Mouse (Mus musculus): ENCODE results near the gene Ppp1r10. TPM values are rescaled to one million over a fixed set of nuclear protein-coding genes. Genes with fewer than 3 reads are reported as not detected.
A peak's percentile ranks its signal among the peaks of the same experiment; 100 is the strongest.

Gene Ppp1r10
- polyA plus RNA-seq, 1 experiment from 2014 or later: 25.3 TPM

DNA sequence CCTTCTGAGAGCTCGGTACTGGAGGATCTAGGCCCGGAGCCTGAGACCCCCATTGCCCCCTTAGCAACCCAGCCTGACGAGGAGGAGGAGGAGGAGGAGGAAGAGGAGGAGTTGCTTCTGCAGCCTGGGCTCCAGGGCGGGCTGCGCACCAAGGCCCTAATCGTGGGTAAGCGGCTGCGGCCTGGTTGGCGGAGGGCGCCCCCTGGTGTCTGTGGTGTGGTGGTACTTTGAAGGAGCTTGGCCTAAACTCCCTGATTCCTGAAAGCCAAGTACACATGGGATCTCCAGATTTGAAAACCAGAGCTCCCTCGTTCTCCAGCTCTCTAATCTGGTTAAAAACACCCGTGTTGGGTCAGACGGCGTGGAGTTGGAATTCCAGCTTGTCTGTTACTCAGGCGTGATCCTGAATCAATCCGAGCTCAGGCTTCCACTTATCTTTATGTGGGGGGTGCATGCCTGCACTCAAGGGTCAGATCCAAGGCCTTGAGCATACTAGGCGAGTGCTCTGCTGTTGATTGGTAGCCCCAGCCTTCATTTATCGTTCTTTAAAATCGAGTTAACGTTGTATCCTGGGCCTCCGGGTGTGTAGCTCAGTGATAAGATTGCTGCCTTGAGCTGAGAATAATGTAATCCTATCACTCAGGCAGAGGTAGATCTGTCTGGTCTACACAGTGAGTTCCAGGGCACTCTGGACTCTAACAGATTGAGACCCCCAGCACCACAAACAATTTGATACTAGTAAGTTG lies 42.3 kb upstream of the Ppp1r10 start:
- Histone ChIP-seq H3K9ac (ENCODE audit: low read length) (peak overlapping the region; percentile 23; the same call in 1 of the 2 replicates), H3K27ac (ENCODE audit: low read length) (0 out of 2 replicates have a peak overlapping the region, but pooled peaks have one; percentile 5), H3K36me3 (ENCODE audit: control insufficient read depth, insufficient read depth) (peaks cover 18% of the 10 kb centered on the region), H3K4me1 (ENCODE audit: control insufficient read depth, insufficient read depth, low read length) (peaks cover 31% of the 10 kb centered on the region), H3K9me3 (replicated peaks; ENCODE audit: control insufficient read depth, low read length) (peaks cover 3% of the 10 kb centered on the region; the same call in 1 of the 2 replicates), H3K4me3 (ENCODE audit: low read length) (no peak overlapping the region), H3K4me2 (ENCODE audit: low read depth, low read length) (peak overlapping the region; percentile 24), H3K27me3 (ENCODE audit: control insufficient read depth, insufficient read depth, low read length) (no peaks in the 10 kb centered on the region)
- 24% methylated on average over 21 of the region's 21 CpGs for WGBS
- ATAC-seq (replicated peaks; ENCODE audit: extremely low read depth, insufficient read depth, low FRiP score): 0 out of 2 replicates have a peak, but pooled peaks have one; percentile 29

DNA sequence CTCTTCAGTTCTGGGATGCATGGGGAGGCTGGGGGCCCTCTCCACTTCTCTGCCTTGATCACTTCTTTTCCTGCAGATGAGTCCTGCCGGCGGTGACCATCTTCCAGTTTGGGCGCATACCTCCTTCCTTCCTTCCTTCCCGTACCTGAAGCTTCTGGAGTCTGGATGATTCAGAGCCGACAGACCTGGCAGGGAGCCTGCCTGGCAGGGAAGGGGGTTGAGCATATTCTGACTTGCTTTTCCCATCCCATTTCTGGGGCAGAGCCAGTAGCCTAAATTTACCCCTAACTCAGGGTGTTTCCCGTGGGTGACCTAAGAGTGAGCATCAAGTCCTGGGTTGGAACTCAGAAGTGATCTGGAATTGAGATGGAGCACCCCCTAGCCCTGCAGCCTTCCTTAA lies 41.5 kb upstream of the Ppp1r10 start:
- 76% methylated on average over 6 of the region's 6 CpGs for WGBS
- Histone ChIP-seq H3K4me3 (ENCODE audit: low read length) (no peak overlapping the region), H3K27me3 (ENCODE audit: control insufficient read depth, insufficient read depth, low read length) (no peaks in the 10 kb centered on the region), H3K27ac (ENCODE audit: low read length) (no peak overlapping the region), H3K36me3 (ENCODE audit: control insufficient read depth, insufficient read depth) (peaks cover 18% of the 10 kb centered on the region), H3K4me1 (ENCODE audit: control insufficient read depth, insufficient read depth, low read length) (peaks cover 24% of the 10 kb centered on the region), H3K4me2 (ENCODE audit: low read depth, low read length) (no peak overlapping the region), H3K9me3 (replicated peaks; ENCODE audit: control insufficient read depth, low read length) (peaks cover 3% of the 10 kb centered on the region; the same call in 1 of the 2 replicates), H3K9ac (ENCODE audit: low read length) (no peak overlapping the region)
- no peak for ATAC-seq (replicated peaks; ENCODE audit: extremely low read depth, insufficient read depth, low FRiP score)

DNA sequence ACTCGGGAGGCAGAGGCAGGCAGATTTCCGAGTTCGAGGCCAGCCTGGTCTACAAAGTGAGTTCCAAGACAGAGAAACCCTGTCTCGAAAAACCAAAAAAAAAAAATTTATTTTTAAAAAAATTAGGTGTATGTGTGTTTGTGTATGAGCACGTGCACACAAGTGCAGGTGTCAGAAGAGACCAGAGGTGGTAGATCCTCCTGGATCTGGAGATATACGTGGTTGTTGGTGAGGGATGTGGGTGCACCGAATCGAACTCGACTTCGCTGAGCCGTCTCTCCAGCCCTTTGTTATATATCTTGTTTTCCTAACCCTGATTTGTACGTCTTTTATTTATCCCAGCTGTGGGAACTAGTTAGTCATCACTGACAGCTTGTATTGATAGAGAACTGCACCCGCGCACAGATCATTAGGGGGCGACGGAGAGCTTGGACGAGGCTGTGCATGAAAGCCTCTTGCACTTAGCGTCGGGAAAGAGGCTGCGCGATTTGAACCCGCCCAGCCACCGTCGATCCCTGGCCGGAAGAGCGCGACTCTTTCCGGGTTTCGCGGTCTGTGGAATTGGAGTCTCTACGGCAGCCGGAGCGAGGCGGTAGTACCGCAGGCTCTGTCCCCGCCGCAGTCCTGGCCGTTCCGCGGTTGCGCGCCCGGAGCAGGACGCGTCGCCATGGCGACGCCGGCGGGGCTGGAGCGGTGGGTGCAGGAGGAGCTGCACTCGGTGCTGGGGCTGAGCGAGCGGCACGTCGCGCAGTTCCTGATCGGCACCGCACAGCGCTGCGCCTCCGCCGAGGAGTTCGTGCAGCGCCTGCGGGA lies 36.8 kb upstream of the Ppp1r10 start, which contains the start of gene Dhx16:
Gene Dhx16, plus strand, starts transcription at position 575 of the 813 bp plus-strand sequence.
- peak within 1 kb of the TSS; percentile 62 for H3K27ac ChIP-seq (ENCODE audit: low read length)
- no peaks in the 10 kb centered on the region for H3K9me3 ChIP-seq (replicated peaks; ENCODE audit: control insufficient read depth, low read length)
- WGBS: 6% methylated on average over 66 of the region's 66 CpGs
- ATAC-seq (replicated peaks; ENCODE audit: extremely low read depth, insufficient read depth, low FRiP score): peak; percentile 93
- H3K4me3 ChIP-seq (ENCODE audit: low read length): peak within 1 kb of the TSS; percentile 97
- H3K4me2 ChIP-seq (ENCODE audit: low read depth, low read length): peak within 1 kb of the TSS; percentile 87
- peak within 1 kb of the TSS; percentile 89 for H3K9ac ChIP-seq (ENCODE audit: low read length)
- peaks cover 7% of the 10 kb centered on the region for H3K4me1 ChIP-seq (ENCODE audit: control insufficient read depth, insufficient read depth, low read length)
- no peaks in the 10 kb centered on the region for H3K27me3 ChIP-seq (ENCODE audit: control insufficient read depth, insufficient read depth, low read length)
- peaks cover 33% of the 10 kb centered on the region for H3K36me3 ChIP-seq (ENCODE audit: control insufficient read depth, insufficient read depth)

DNA sequence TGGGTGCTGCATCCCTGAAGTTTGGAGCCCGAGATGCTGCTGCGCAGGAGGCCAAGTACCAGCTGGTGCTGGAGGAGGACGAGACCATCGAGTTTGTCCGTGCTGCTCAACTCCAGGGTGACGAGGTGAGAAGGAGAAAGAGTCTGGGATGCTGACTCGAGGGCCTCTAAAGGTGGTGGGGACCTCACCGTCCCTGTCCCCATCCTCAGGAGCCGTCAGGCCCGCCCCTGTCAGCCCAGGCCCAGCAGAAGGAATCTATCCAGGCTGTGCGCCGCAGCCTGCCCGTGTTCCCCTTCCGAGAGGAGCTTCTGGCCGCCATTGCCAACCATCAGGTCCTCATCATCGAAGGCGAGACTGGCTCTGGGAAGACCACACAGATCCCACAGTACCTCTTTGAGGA lies 33.3 kb upstream of the Ppp1r10 start:
- Histone ChIP-seq H3K36me3 (ENCODE audit: control insufficient read depth, insufficient read depth) (peaks cover 36% of the 10 kb centered on the region), H3K4me1 (ENCODE audit: control insufficient read depth, insufficient read depth, low read length) (peaks cover 7% of the 10 kb centered on the region), H3K9me3 (replicated peaks; ENCODE audit: control insufficient read depth, low read length) (no peaks in the 10 kb centered on the region), H3K4me3 (ENCODE audit: low read length) (no peak overlapping the region), H3K27me3 (ENCODE audit: control insufficient read depth, insufficient read depth, low read length) (no peaks in the 10 kb centered on the region), H3K9ac (ENCODE audit: low read length) (no peak overlapping the region), H3K4me2 (ENCODE audit: low read depth, low read length) (no peak overlapping the region), H3K27ac (ENCODE audit: low read length) (no peak overlapping the region)
- WGBS: 91% methylated on average over 17 of the region's 17 CpGs
- no peak for ATAC-seq (replicated peaks; ENCODE audit: extremely low read depth, insufficient read depth, low FRiP score)

DNA sequence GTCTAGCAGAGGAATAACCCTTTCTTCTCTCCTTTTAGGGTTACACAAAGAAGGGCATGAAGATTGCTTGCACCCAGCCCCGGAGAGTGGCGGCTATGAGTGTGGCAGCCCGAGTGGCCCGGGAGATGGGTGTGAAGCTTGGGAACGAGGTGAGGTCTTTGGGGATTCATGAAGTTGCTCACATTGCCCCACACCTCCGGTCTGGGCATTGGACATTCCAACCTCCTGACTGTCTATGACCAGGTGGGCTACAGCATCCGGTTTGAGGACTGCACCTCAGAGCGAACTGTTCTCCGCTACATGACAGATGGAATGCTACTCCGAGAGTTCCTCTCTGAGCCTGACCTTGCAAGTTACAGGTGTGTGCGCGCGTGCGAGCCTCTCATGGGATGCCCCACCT lies 32.5 kb upstream of the Ppp1r10 start:
- Histone ChIP-seq H3K9ac (ENCODE audit: low read length) (no peak overlapping the region), H3K4me2 (ENCODE audit: low read depth, low read length) (no peak overlapping the region), H3K4me3 (ENCODE audit: low read length) (no peak overlapping the region), H3K27ac (ENCODE audit: low read length) (no peak overlapping the region), H3K36me3 (ENCODE audit: control insufficient read depth, insufficient read depth) (peaks cover 44% of the 10 kb centered on the region), H3K4me1 (ENCODE audit: control insufficient read depth, insufficient read depth, low read length) (peaks cover 7% of the 10 kb centered on the region), H3K9me3 (replicated peaks; ENCODE audit: control insufficient read depth, low read length) (no peaks in the 10 kb centered on the region), H3K27me3 (ENCODE audit: control insufficient read depth, insufficient read depth, low read length) (no peaks in the 10 kb centered on the region)
- no peak for ATAC-seq (replicated peaks; ENCODE audit: extremely low read depth, insufficient read depth, low FRiP score)
- 95% methylated on average over 14 of the region's 14 CpGs for WGBS

DNA sequence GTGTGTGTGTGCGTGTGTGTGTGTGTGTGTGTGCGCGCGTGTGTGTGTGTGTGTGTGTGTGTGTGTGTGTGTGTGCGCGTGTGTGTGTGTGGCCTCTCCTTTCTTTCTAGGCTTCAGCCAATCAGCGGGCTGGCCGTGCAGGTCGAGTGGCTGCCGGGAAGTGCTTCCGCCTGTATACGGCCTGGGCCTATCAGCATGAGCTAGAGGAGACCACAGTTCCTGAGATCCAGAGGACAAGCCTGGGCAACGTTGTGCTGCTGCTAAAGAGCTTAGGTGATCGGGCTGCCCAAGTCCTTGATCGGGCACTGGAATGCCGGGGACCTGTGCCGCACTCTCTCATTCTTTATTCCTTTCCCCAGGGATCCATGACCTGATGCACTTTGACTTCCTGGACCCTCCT lies 28.5 kb upstream of the Ppp1r10 start:
- Histone ChIP-seq H3K4me3 (ENCODE audit: low read length) (no peak overlapping the region), H3K9me3 (replicated peaks; ENCODE audit: control insufficient read depth, low read length) (no peaks in the 10 kb centered on the region), H3K9ac (ENCODE audit: low read length) (no peak overlapping the region), H3K27me3 (ENCODE audit: control insufficient read depth, insufficient read depth, low read length) (no peaks in the 10 kb centered on the region), H3K36me3 (ENCODE audit: control insufficient read depth, insufficient read depth) (peaks cover 72% of the 10 kb centered on the region), H3K27ac (ENCODE audit: low read length) (no peak overlapping the region), H3K4me1 (ENCODE audit: control insufficient read depth, insufficient read depth, low read length) (no peaks in the 10 kb centered on the region), H3K4me2 (ENCODE audit: low read depth, low read length) (no peak overlapping the region)
- WGBS: 71% methylated on average over 17 of the region's 17 CpGs
- ATAC-seq (replicated peaks; ENCODE audit: extremely low read depth, insufficient read depth, low FRiP score): no peak

DNA sequence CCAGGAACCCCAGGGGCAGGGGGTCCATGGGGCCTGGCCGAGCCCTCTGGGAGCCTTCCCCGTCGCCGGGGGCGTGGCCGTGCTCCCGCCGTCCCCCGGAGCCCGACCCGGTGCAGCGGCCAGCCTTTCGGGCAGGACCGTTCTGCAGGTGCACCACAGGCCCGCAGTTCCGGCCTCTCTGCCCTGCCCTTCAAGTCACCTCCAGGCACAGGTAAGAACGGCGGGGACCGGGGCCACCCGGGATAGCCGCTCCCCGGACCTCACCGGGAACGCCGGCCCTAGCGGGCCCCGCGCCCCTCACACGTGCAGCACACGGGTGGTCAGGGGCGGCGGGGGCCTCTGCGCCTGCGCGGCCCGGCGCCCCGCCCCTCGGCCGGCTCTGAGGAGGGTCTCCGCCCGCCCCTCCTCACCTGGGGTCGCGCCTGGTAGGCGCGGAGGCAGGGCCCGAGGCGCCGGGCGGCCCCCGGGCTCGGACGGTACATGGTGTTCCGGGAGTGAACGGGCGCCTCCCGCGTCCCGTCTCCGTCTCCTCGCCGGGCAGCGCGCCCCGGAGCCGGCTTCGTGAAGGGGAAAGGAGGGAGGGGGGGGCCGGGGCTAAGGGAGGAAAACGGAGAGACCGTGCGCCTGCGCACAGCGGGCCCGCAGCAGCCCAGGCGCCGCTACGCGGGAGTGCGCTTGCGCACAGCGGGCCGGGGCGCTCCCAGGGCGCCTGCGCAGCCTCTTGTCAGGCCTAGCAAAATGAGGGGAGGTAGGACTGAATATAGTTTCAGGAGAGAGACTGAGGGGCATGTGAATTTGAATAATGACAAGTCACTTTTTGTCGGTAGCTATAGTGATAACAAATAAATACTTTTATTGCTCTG lies 19.2 kb upstream of the Ppp1r10 start, which contains the start of gene 2310061I04Rik:
Gene 2310061I04Rik, minus strand, starts transcription at position 651 of the 863 bp plus-strand sequence.
- no peaks in the 10 kb centered on the region for H3K27me3 ChIP-seq (ENCODE audit: control insufficient read depth, insufficient read depth, low read length)
- H3K4me3 ChIP-seq (ENCODE audit: low read length): peak within 1 kb of the TSS; percentile 91
- peak within 1 kb of the TSS; percentile 90 for H3K9ac ChIP-seq (ENCODE audit: low read length)
- no peaks in the 10 kb centered on the region for H3K9me3 ChIP-seq (replicated peaks; ENCODE audit: control insufficient read depth, low read length)
- under 1% methylated on average over 79 of the region's 86 CpGs for WGBS
- H3K4me1 ChIP-seq (ENCODE audit: control insufficient read depth, insufficient read depth, low read length): peaks cover 11% of the 10 kb centered on the region; the same call in 1 of the 2 replicates
- H3K27ac ChIP-seq (ENCODE audit: low read length): peak within 1 kb of the TSS; percentile 87
- peak; percentile 96 for ATAC-seq (replicated peaks; ENCODE audit: extremely low read depth, insufficient read depth, low FRiP score)
- H3K36me3 ChIP-seq (ENCODE audit: control insufficient read depth, insufficient read depth): peaks cover 19% of the 10 kb centered on the region
- H3K4me2 ChIP-seq (ENCODE audit: low read depth, low read length): peak within 1 kb of the TSS; percentile 90

DNA sequence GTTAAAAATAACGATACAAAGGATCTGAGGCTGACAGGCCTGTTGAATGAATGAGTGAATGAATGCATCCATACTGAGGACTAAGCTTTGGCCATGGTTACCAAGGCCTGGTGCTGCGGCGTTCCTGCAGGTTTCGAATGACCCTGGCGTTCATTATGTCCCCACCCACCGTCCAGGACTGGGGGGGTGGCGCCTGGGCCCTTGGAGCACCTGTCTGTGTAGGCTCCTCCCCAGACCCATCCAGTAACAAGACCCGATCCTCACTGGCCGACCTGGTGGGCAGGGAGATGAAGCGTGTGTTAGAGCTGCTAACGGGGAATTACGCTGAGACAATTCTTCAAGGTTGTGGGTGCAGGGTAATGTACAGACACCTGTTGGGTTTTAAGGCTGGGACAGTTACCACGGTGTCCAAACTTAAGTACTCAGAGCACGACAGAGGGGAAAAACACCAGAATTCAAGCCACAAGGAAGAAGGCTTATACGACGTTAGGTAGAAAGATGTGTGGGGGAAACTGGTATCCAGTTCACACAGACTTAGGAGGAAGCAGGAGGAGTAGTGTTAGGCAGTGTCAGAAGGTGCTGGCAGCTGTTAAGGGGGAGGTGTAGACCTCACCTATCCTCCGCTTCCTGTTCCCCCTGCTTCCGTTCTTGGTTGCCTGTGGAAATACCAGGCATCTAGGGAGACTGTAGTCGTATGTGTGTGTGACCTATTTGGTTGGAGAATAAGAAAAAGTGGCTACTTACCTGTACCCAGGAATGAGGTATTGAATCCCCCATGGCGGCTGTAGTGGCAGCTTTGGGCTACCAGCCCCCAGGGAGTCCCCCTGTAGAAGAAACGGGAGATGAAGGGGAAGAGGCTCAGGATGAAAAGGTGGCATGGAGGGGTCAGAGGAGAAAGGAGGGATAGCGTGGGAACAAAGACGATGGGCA lies 18.3 kb upstream of the Ppp1r10 start:
- Histone ChIP-seq H3K4me3 (ENCODE audit: low read length) (peak overlapping the region; percentile 91), H3K27ac (ENCODE audit: low read length) (peak overlapping the region; percentile 54), H3K9ac (ENCODE audit: low read length) (peak overlapping the region; percentile 90), H3K36me3 (ENCODE audit: control insufficient read depth, insufficient read depth) (peaks cover 12% of the 10 kb centered on the region), H3K4me2 (ENCODE audit: low read depth, low read length) (peak overlapping the region; percentile 57), H3K9me3 (replicated peaks; ENCODE audit: control insufficient read depth, low read length) (no peaks in the 10 kb centered on the region), H3K27me3 (ENCODE audit: control insufficient read depth, insufficient read depth, low read length) (no peaks in the 10 kb centered on the region), H3K4me1 (ENCODE audit: control insufficient read depth, insufficient read depth, low read length) (peaks cover 16% of the 10 kb centered on the region)
- WGBS: 41% methylated on average over 23 of the region's 23 CpGs
- no peak for ATAC-seq (replicated peaks; ENCODE audit: extremely low read depth, insufficient read depth, low FRiP score)

Measured in heart, embryonic 16.5 days (tissue).